Mouse (Mus musculus): Measurements from ENCODE around the gene Cdk17. TPM values are rescaled to one million over a fixed set of nuclear protein-coding genes. Genes with fewer than 3 reads are reported as not detected.

The Cdk17 gene
- polyA plus RNA-seq, 1 experiment from 2014 or later = 28.2 TPM

DNA sequence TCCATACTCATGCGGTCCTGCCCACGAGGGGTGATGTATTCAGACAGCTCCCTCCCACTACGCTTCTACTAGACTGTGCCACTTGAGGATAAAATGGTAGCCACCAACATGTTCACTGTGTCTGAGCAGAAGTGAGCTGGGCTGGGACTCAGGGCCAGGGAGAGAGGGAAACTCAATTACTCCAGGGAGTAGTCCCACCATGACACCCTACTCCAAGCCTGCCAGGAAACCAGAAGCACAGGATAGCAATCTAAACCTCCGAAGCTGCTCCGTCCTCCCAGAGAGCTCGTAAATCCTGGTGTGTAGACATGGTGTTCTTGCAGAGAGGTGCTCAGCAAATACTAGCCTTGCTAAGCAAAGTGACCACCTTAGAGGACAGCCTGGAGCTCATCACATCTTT lies 92.5 kb downstream of the Cdk17 start:
- no peak overlapping the region for H3K4me3 ChIP-seq
- H3K9me3 ChIP-seq = no peaks in the 10 kb centered on the region
- H3K4me1 ChIP-seq = peaks cover 28% of the 10 kb centered on the region
- H3K27me3 ChIP-seq = no peaks in the 10 kb centered on the region
- no peak for ATAC-seq (ENCODE audit: insufficient number of reproducible peaks, insufficient read depth, low FRiP score, low TSS enrichment)
- peaks cover 43% of the 10 kb centered on the region for H3K36me3 ChIP-seq
- H3K9ac ChIP-seq = no peak overlapping the region
- H3K4me2 ChIP-seq (replicated peaks) = no peak overlapping the region
- 94% methylated on average over 6 of the region's 6 CpGs for WGBS
- H3K27ac ChIP-seq = no peak overlapping the region

DNA sequence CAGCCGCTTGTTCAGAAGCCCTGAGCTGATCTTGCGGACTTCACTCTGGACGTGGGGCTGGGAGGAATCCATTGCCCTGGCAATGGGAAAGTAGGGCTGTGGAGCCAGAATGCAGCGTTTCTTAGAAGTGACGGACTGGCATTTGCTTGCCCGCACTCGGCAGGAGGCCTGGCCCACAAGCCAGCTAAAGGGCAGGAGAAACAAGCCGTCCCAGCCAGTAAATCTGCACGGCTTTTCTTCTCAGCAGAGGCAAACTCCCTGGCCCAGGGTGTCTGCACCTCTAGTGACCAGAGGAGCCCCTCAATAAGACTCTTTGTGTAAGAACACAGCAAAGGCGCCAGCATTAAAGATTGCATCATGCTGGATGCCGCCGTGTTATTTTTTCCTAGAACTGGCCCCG lies 94.6 kb downstream of the Cdk17 start:
- ATAC-seq (ENCODE audit: insufficient number of reproducible peaks, insufficient read depth, low FRiP score, low TSS enrichment) = no peak
- peak overlapping the region; percentile 54; the same call in 1 of the 2 replicates for H3K27ac ChIP-seq

DNA sequence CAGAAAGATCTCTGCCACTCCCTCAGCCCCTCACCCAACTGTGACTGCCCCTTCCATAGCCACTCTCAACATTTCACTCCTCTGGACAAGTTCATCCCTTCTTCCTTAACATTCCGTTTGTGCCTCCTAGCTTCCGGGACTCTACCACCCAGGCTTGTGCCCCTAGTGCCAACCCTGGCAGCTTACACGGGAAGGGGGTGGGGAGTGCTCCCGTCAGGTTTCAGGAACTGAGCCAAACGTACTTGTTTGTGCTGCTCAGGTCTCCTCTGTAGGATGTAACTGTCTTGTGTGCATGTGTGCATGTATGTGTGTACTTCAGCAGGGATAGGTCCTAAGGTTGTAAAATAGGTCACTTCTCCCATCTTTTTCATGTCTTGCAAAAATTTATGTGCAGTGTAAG lies 99.2 kb downstream of the Cdk17 start:
- no peak overlapping the region for H3K4me2 ChIP-seq (replicated peaks)
- WGBS = 83% methylated on average over 5 of the region's 5 CpGs
- no peak overlapping the region for H3K27ac ChIP-seq
- peaks cover 23% of the 10 kb centered on the region for H3K36me3 ChIP-seq
- no peak overlapping the region for H3K9ac ChIP-seq
- H3K4me1 ChIP-seq = peaks cover 45% of the 10 kb centered on the region
- ATAC-seq (ENCODE audit: insufficient number of reproducible peaks, insufficient read depth, low FRiP score, low TSS enrichment) = no peak
- H3K4me3 ChIP-seq = no peak overlapping the region
- no peaks in the 10 kb centered on the region for H3K9me3 ChIP-seq
- no peaks in the 10 kb centered on the region for H3K27me3 ChIP-seq

More for the DNA sequence above, 94.6 kb downstream of the Cdk17 start:
- H3K4me2 ChIP-seq (replicated peaks) = no peak overlapping the region
- no peaks in the 10 kb centered on the region for H3K27me3 ChIP-seq
- 32% methylated on average over 13 of the region's 13 CpGs for WGBS
- no peaks in the 10 kb centered on the region for H3K9me3 ChIP-seq
- H3K4me1 ChIP-seq = peaks cover 28% of the 10 kb centered on the region
- H3K4me3 ChIP-seq = no peak overlapping the region
- H3K36me3 ChIP-seq = peaks cover 38% of the 10 kb centered on the region
- no peak overlapping the region for H3K9ac ChIP-seq

DNA sequence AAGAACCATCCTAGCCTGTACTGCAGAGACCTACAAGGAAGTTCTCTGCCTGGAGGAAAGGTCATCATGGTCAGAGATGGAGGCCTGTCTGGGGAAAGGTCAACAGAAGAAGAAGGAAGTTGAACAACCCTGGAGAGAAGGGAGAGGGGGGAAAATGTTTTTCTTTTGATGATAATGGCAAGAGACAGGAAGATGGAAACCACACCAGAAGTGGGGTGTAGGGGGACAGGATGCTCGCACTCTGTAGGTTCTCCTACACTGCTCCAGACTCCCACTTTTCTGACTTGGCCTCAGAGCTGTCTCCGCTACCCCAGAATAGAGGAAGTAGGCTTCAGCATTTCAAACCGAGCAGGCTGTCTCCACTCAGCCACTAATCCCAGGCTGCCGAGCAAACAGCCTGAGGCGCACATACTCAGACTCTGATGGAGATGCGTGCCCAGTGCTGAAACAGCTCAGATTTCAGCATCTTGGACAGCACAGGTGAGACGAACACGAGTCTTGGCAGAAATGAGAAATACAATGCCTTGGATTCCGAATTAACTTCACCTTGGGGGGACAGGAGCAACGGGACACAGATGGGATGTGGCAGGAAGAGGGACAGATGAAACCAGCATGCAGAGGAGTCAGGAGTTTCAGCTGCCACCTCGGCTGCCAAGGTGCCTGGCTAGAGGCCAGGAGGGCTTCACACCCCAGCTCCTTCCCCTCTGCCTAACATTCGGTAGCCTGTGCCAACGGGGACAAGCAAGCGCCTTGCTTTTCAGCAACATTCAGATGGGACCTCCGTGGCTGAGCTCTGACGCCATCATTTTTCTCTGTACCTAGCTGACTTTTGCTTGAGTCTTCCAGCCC lies 100.7 kb downstream of the Cdk17 start:
- peaks cover 33% of the 10 kb centered on the region for H3K4me1 ChIP-seq
- peak overlapping the region; percentile 16 for H3K4me2 ChIP-seq (replicated peaks)
- H3K36me3 ChIP-seq = peaks cover 35% of the 10 kb centered on the region
- H3K4me3 ChIP-seq = no peak overlapping the region
- H3K9ac ChIP-seq = no peak overlapping the region
- peak overlapping the region; percentile 56 for H3K27ac ChIP-seq
- ATAC-seq (ENCODE audit: insufficient number of reproducible peaks, insufficient read depth, low FRiP score, low TSS enrichment) = peak; percentile 72
- H3K27me3 ChIP-seq = no peaks in the 10 kb centered on the region
- no peaks in the 10 kb centered on the region for H3K9me3 ChIP-seq
- WGBS = 13% methylated on average over 16 of the region's 16 CpGs

DNA sequence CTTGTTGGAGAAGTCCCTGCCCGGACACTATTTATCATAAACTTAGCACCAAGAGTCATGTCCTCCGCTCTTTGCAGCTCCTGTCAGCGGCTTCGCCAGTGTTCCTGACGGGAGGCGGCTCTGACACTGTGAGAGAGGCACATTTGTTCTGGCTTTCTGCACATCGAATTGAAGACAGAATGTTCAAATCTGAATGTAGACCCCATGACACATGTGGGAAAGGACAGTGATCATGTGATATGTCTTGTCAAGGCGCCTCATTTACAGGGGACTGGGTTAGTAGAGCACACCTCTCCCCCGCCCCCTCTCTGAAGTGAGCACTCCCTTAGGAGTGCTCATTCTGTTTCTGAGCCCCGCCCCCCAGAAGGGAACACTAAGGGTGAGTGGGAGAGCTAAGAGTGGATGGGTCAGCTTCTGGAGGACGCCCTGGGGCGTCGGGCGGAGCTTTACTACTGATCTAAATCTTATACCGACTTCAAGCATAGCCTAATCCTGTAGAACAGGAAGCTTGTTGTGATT lies 101.4 kb downstream of the Cdk17 start:
- peaks cover 35% of the 10 kb centered on the region for H3K36me3 ChIP-seq
- 16% methylated on average over 15 of the region's 15 CpGs for WGBS

DNA sequence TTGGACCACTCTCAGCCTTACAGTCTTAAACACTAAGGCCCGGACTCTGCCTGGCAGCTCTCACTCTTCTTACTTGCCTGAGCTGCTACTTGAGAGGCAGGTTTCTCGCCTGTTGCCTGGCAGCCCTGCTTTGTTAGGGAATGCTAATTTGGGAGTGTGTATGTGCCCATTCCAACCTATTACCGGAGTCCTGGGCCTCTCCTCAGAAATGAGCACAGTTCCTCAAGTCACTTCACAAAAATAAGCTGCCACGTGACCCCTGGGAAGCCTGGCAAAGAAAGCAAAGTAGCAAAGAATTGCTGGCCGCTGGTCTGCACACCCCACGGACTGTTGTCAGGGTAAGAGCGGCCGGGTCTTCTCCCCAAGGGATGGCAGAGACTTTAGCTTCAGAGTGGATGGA lies 102.8 kb downstream of the Cdk17 start:
- Histone ChIP-seq H3K9me3 (no peaks in the 10 kb centered on the region), H3K4me2 (replicated peaks) (no peak overlapping the region), H3K4me3 (no peak overlapping the region), H3K27me3 (no peaks in the 10 kb centered on the region), H3K27ac (no peak overlapping the region), H3K36me3 (peaks cover 35% of the 10 kb centered on the region), H3K9ac (no peak overlapping the region), H3K4me1 (peaks cover 26% of the 10 kb centered on the region)
- ATAC-seq (ENCODE audit: insufficient number of reproducible peaks, insufficient read depth, low FRiP score, low TSS enrichment) = no peak
- WGBS = 63% methylated on average over 8 of the region's 8 CpGs

More for the DNA sequence above, 101.4 kb downstream of the Cdk17 start:
- ATAC-seq (ENCODE audit: insufficient number of reproducible peaks, insufficient read depth, low FRiP score, low TSS enrichment) = peak; percentile 55; the same call in 1 of the 2 replicates
- H3K9ac ChIP-seq = no peak overlapping the region
- H3K4me1 ChIP-seq = peaks cover 27% of the 10 kb centered on the region
- peak overlapping the region; percentile 56 for H3K27ac ChIP-seq
- no peaks in the 10 kb centered on the region for H3K9me3 ChIP-seq
- peak overlapping the region; percentile 16 for H3K4me2 ChIP-seq (replicated peaks)
- H3K27me3 ChIP-seq = no peaks in the 10 kb centered on the region
- H3K4me3 ChIP-seq = no peak overlapping the region

DNA sequence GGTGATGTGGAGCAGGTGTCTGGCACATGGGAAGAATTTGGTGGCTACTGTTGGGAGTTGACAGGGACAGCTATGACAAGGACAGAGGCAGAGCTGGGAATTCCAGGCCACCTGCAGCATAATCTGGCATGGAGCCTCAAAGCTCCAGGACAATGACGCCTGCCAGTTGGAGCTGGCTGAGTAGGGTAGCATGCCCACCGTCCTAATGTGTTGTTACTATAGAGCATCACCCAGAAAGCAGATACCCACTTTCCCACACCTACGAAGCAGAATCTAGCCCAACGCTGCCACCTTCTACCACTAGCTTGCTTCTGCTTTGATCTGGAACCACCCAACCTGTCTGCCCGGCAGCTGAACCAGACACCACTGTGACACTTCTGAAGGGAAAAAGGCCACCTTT lies 103.3 kb downstream of the Cdk17 start:
- no peak overlapping the region for H3K27ac ChIP-seq
- H3K4me2 ChIP-seq (replicated peaks) = no peak overlapping the region
- H3K36me3 ChIP-seq = peaks cover 35% of the 10 kb centered on the region
- WGBS = 86% methylated on average over 5 of the region's 5 CpGs
- no peaks in the 10 kb centered on the region for H3K9me3 ChIP-seq
- no peak overlapping the region for H3K4me3 ChIP-seq
- no peak for ATAC-seq (ENCODE audit: insufficient number of reproducible peaks, insufficient read depth, low FRiP score, low TSS enrichment)
- H3K9ac ChIP-seq = no peak overlapping the region
- no peaks in the 10 kb centered on the region for H3K27me3 ChIP-seq
- H3K4me1 ChIP-seq = peaks cover 26% of the 10 kb centered on the region

DNA sequence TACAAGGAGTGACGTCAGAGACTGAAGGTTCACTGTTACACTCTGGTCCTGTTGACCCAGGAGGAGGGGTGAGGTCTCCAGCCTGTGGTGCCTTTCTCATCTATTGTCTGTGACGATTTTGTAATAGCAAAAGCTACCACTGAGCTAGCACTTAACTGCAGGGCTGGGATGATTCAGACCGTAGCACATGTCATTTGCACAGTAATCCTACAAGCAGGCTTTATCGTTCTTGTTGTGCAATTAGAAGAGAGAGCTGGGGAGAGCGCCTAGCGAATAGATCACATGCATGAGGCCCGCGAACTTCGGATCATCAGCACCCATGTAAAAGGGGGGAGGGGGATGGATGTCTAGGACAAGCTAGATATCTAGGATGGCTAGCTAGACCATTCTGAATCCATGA lies 105.2 kb downstream of the Cdk17 start:
- H3K9ac ChIP-seq = no peak overlapping the region
- H3K36me3 ChIP-seq = peaks cover 28% of the 10 kb centered on the region
- no peak overlapping the region for H3K4me2 ChIP-seq (replicated peaks)
- no peaks in the 10 kb centered on the region for H3K9me3 ChIP-seq
- no peak overlapping the region for H3K27ac ChIP-seq
- no peak for ATAC-seq (ENCODE audit: insufficient number of reproducible peaks, insufficient read depth, low FRiP score, low TSS enrichment)
- H3K27me3 ChIP-seq = no peaks in the 10 kb centered on the region
- 90% methylated on average over 9 of the region's 9 CpGs for WGBS
- no peak overlapping the region for H3K4me3 ChIP-seq
- H3K4me1 ChIP-seq = peaks cover 38% of the 10 kb centered on the region

DNA sequence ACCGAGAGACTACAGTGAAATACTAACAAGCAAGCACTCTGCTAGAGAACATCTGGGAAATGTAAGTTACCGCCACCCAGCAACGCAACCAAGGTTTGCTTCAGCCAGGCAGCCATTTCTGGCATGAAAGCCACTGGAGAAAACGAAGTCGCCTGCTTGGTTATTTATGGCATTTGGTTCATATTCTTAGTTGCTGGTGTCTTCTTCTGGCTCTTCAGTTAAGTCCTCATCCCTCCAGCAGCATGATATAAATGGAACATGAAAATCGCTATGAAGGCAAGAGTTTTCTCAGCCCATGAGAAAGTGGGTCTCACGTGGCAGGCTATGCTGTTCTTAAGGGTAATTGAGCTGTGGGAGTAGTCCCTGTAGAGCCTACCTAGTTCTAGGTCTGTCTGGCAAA lies 105.8 kb downstream of the Cdk17 start:
- Histone ChIP-seq H3K4me3 (no peak overlapping the region), H3K27ac (no peak overlapping the region), H3K27me3 (no peaks in the 10 kb centered on the region), H3K9me3 (no peaks in the 10 kb centered on the region), H3K36me3 (peaks cover 28% of the 10 kb centered on the region), H3K9ac (no peak overlapping the region), H3K4me1 (peaks cover 38% of the 10 kb centered on the region), H3K4me2 (replicated peaks) (no peak overlapping the region)
- 90% methylated on average over 7 of the region's 7 CpGs for WGBS
- no peak for ATAC-seq (ENCODE audit: insufficient number of reproducible peaks, insufficient read depth, low FRiP score, low TSS enrichment)

DNA sequence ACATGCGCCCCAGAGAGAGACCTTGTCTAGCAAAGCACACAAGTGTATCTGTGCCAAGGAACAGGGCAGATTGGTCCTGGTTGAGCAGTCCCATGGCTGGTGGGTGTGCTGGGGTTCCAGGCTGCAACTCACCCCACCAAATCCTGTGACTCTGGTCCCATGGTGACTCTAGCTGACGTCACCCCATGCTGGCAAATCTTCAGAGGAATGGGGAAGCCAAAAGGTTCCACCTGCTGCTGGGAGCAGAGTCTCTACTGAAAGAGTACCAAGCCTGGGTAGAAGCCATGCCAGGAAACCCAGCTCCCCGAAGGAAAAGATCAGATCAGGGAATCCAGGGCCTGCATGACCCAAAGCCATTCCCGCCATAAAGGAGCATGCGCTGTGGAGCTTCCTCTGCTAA lies 106.8 kb downstream of the Cdk17 start:
- no peaks in the 10 kb centered on the region for H3K27me3 ChIP-seq
- no peaks in the 10 kb centered on the region for H3K9me3 ChIP-seq
- H3K9ac ChIP-seq = no peak overlapping the region
- H3K4me1 ChIP-seq = peaks cover 28% of the 10 kb centered on the region
- 94% methylated on average over 5 of the region's 5 CpGs for WGBS
- no peak overlapping the region for H3K4me2 ChIP-seq (replicated peaks)
- no peak overlapping the region for H3K4me3 ChIP-seq
- peaks cover 28% of the 10 kb centered on the region for H3K36me3 ChIP-seq
- H3K27ac ChIP-seq = no peak overlapping the region
- no peak for ATAC-seq (ENCODE audit: insufficient number of reproducible peaks, insufficient read depth, low FRiP score, low TSS enrichment)

DNA sequence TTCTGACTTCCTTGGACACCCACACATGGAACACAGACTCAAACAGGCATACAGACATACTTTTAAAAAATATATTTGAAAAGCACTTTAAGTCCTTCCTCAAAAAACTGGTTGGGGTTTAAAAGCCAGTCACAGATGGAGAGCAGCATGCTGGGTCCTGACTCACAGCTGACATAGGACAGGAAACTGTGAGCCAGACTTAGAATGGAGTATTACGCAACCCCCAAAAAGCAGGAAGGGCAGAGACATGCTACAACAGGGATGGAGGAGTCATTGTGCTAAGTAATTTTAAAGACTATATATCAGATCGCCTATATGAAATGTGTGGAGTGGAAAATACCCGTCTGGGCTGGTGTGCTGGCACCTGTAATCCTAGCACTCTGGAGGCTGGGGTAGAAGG lies 107.7 kb downstream of the Cdk17 start:
- H3K9ac ChIP-seq = no peak overlapping the region
- H3K4me3 ChIP-seq = no peak overlapping the region
- H3K4me2 ChIP-seq (replicated peaks) = no peak overlapping the region
- H3K4me1 ChIP-seq = peaks cover 19% of the 10 kb centered on the region
- 95% methylated on average over 3 of the region's 3 CpGs for WGBS
- H3K36me3 ChIP-seq = peaks cover 28% of the 10 kb centered on the region
- H3K27me3 ChIP-seq = no peaks in the 10 kb centered on the region
- ATAC-seq (ENCODE audit: insufficient number of reproducible peaks, insufficient read depth, low FRiP score, low TSS enrichment) = no peak
- H3K27ac ChIP-seq = no peak overlapping the region
- no peaks in the 10 kb centered on the region for H3K9me3 ChIP-seq

DNA sequence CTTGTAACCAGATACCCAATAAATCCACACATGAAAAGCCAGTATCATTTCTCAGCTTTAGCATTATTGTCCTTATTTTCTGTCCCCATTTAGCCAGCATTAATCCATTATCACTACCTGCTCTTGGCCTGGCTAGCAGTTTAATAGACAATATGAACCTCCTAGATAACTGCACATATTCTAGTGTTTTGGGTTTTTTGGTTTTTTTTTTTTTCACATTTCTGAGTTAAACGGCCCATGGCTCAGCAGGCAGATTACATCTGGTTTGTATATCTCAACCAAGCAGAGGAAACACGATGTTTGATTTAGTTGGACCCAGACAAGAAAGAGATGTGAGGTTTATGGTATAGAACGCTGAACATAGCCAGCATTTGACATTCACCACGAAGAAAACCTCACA lies 109.1 kb downstream of the Cdk17 start:
- Histone ChIP-seq H3K27me3 (no peaks in the 10 kb centered on the region), H3K36me3 (peaks cover 14% of the 10 kb centered on the region), H3K4me1 (peaks cover 26% of the 10 kb centered on the region), H3K27ac (peak overlapping the region; percentile 85; the same call in 1 of the 2 replicates), H3K9ac (no peak overlapping the region), H3K9me3 (no peaks in the 10 kb centered on the region), H3K4me2 (replicated peaks) (no peak overlapping the region), H3K4me3 (no peak overlapping the region)
- ATAC-seq (ENCODE audit: insufficient number of reproducible peaks, insufficient read depth, low FRiP score, low TSS enrichment) = no peak
- 30% methylated on average over 4 of the region's 4 CpGs for WGBS
